Mouse (Mus musculus) intestine, postnatal 0 days (tissue): ENCODE results near the gene Fbxo22. TPM values are rescaled to one million over a fixed set of nuclear protein-coding genes. Genes with fewer than 3 reads are reported as not detected.
A peak's percentile ranks its signal among the peaks of the same experiment; 100 is the strongest.
"Not testable (repeated sequence)": the region's sequence is repeated elsewhere in the genome, so short reads cannot be mapped to it uniquely, and the experiment has no call there.

ENCODE experiments used
- ATAC-seq: fragments of 200-750 bp; cut with Nextera tagmentation; 2 replicates; pipeline ENCODE4 v1.8.0; 2017; ENCODE audit warnings: mild to moderate bottlenecking, moderate TSS enrichment, moderate library complexity
- H3K27ac ChIP-seq: fragments of 300-500 bp; sonication (generic); 2 replicates; pipeline ENCODE4 v1.5.1; 2014; ENCODE audit warnings: mild to moderate bottlenecking, low read depth, low read length, moderate library complexity
- H3K27me3 ChIP-seq: fragments of 300-500 bp; sonication (generic); replicated peaks from 2 replicates; pipeline ENCODE4 v1.6.1; 2014; ENCODE audit warnings: low read length, mixed read lengths; ENCODE audit not compliant: control insufficient read depth, insufficient read depth
- H3K36me3 ChIP-seq: fragments of 300-500 bp; sonication (generic); 2 replicates; pipeline ENCODE4 v1.6.1; 2014; ENCODE audit warnings: mild to moderate bottlenecking, moderate library complexity; ENCODE audit not compliant: control insufficient read depth, insufficient read depth
- H3K4me1 ChIP-seq: fragments of 300-500 bp; sonication (generic); replicated peaks from 2 replicates; pipeline ENCODE4 v1.6.1; 2014; ENCODE audit warnings: antibody characterized with exemption, low read length, mixed read lengths; ENCODE audit not compliant: control insufficient read depth, insufficient read depth
- H3K4me2 ChIP-seq: fragments of 300-500 bp; sonication (generic); replicated peaks from 2 replicates; pipeline ENCODE4 v1.6.1; 2014; ENCODE audit warnings: low read depth, mild to moderate bottlenecking, moderate library complexity
- H3K4me3 ChIP-seq: fragments of 300-500 bp; sonication (generic); 2 replicates; pipeline ENCODE4 v1.5.1; 2014; ENCODE audit warnings: low read depth, low read length
- H3K9ac ChIP-seq: fragments of 300-500 bp; sonication (generic); 2 replicates; pipeline ENCODE4 v1.6.1; 2014; ENCODE audit warnings: mild to moderate bottlenecking, low read depth, low read length
- H3K9me3 ChIP-seq: fragments of 300-500 bp; sonication (generic); 2 replicates; pipeline ENCODE4 v1.6.1; 2016; ENCODE audit warnings: mixed run types; ENCODE audit not compliant: control insufficient read depth
- CTCF ChIP-seq: sonication (generic); IDR thresholded peaks from 2 replicates; pipeline ENCODE4 v1.5.1; 2016; ENCODE audit warnings: low read depth, mild to moderate bottlenecking, control low read depth, antibody characterized with exemption, moderate library complexity
- WGBS: fragments of 180-500 bp; shearing (Covaris S2); extraction: QIAGEN DNeasy Blood & Tissue Kit; methylation state at CpG from one replicate; pipeline ENCODE4 v1.1.7; 2014; 5-methylcytosine and 5-hydroxymethylcytosine counted together
- polyA plus RNA-seq: library from polyadenylated mRNA; unstranded; fragments of >200 nt; fragmentation: Nextera tagmentation; extraction: Ambion mirVana; gene quantifications from 2 replicates; pipeline ENCODE4 v1.2.1, GENCODE M21; 2015

The Fbxo22 gene
- polyA plus RNA-seq, 1 experiment from 2014 or later: 36.5 TPM

DNA sequence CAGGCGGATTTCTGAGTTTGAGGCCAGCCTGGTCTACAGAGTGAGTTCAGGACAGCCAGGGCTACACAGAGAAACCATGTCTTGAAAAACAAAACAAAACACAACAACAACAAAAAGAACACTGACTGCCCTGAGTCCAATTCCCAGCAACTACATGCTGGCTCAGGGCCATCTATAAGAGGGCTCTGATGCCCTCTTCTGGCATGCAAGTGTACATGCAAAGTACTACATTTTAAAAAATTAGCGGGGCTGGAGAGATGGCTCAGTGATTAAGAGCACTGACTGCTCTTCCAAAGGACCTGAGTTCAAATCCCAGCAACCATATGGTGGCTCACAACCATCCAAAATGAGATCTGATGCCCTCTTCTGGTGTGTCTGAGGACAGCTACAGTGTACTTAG lies 43.4 kb downstream of the Fbxo22 start:
- not testable (repeated sequence) for H3K27me3 ChIP-seq, H3K9me3 ChIP-seq, ATAC-seq, H3K4me1 ChIP-seq, H3K27ac ChIP-seq, H3K36me3 ChIP-seq, H3K4me3 ChIP-seq, H3K9ac ChIP-seq, H3K4me2 ChIP-seq
- 64% methylated on average over 2 of the region's 2 CpGs for WGBS
- TF ChIP-seq CTCF: peak; percentile 69

DNA sequence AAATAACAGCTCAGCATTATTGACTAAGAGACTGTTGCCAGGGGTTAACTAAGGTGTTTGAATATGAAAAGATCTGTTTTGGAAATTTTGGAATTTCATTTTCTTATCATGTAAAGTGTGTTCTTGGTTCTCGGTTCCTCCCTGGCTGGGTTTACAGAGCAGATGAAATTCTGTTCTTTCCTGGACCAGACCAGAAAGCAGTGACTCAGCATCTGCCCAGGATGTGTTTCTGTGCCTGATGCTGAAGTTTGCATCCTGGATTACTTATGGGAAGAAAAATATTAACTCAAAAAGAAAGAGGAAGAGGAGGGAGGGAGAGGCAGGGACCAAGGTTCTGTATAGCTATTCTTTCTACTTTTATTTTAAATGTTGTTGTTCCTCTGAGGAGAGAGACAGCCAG lies 45.1 kb downstream of the Fbxo22 start:
- no peak overlapping the region for H3K27ac ChIP-seq
- 75% methylated on average over 1 of the region's 1 CpGs for WGBS
- H3K9me3 ChIP-seq: no peaks in the 10 kb centered on the region
- H3K27me3 ChIP-seq: no peaks in the 10 kb centered on the region
- no peaks in the 10 kb centered on the region for H3K4me1 ChIP-seq
- H3K4me2 ChIP-seq: no peak overlapping the region
- H3K9ac ChIP-seq: no peak overlapping the region
- H3K4me3 ChIP-seq: no peak overlapping the region
- no peak for TF ChIP-seq CTCF
- no peaks in the 10 kb centered on the region for H3K36me3 ChIP-seq
- ATAC-seq: no peak

DNA sequence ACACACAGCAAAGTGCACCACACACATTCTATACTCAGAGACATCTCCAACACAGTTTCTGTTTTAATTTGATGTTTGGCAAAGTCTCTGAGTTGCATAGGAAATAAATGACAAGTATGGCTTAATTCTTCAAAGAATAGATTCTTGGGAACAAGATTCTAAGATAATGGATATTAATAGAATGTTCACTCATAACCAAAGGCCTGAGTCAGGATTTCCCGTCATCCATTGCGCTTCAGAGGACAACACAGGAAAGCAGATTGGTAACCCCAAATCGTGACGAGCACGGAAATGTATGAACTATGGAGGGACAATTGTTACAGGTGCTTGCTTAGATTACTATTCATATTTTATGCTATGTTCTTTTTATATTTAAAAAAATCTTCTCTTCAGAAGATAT lies 46.3 kb downstream of the Fbxo22 start:
- 95% methylated on average over 5 of the region's 5 CpGs for WGBS
- TF ChIP-seq CTCF: no peak
- ATAC-seq: no peak
- H3K4me1 ChIP-seq: no peaks in the 10 kb centered on the region
- H3K4me2 ChIP-seq: no peak overlapping the region
- H3K27me3 ChIP-seq: no peaks in the 10 kb centered on the region
- H3K9ac ChIP-seq: no peak overlapping the region
- H3K27ac ChIP-seq: no peak overlapping the region
- no peak overlapping the region for H3K4me3 ChIP-seq
- H3K36me3 ChIP-seq: no peaks in the 10 kb centered on the region
- H3K9me3 ChIP-seq: no peaks in the 10 kb centered on the region

DNA sequence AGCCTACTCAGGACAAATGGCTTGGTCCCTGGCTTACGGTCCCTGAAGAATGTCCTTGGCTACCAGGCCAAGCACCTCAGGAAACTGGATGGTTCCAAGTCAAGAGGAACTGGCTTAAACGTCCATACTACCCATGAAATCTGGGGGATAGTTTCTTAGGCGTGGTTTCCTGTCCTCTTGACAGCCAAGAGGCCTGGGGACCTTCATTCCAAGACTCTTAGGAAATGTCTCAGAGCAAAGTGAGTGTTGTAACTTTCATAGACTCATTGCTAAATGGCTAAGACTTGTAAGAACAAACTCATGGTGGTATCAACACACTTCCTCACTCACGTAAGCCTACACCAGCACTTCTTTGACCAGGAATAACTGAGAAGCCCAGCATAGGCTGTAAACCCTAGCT lies 46.9 kb downstream of the Fbxo22 start:
- no peak overlapping the region for H3K4me3 ChIP-seq
- no peak overlapping the region for H3K27ac ChIP-seq
- H3K9ac ChIP-seq: no peak overlapping the region
- no peaks in the 10 kb centered on the region for H3K27me3 ChIP-seq
- no peaks in the 10 kb centered on the region for H3K36me3 ChIP-seq
- 60% methylated on average over 4 of the region's 4 CpGs for WGBS
- H3K9me3 ChIP-seq: no peaks in the 10 kb centered on the region
- TF ChIP-seq CTCF: no peak
- no peaks in the 10 kb centered on the region for H3K4me1 ChIP-seq
- no peak overlapping the region for H3K4me2 ChIP-seq
- no peak for ATAC-seq

DNA sequence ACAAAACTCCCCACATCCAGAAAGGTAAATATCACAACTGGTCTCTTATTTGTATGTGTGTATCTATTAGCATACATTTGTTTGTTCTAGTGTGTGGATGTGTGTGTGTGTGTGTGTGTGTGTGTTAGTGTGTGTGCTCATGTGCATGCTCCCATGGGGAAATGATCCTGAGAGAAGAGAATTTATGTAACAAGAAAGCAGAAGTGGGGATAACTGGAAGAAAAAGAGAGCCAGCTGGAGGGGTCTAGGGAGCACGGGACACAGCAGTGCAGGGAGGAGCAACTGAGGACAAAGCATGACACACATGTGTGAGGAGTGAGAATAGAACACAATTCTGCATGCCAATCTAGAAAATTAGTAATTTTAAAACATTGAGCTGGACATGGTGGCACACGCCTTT lies 48.4 kb downstream of the Fbxo22 start:
- Histone ChIP-seq H3K27ac (no peak overlapping the region), H3K27me3 (no peaks in the 10 kb centered on the region), H3K4me2 (no peak overlapping the region), H3K4me1 (no peaks in the 10 kb centered on the region), H3K4me3 (no peak overlapping the region), H3K9ac (no peak overlapping the region), H3K9me3 (no peaks in the 10 kb centered on the region), H3K36me3 (no peaks in the 10 kb centered on the region)
- TF ChIP-seq CTCF: no peak
- WGBS: 88% methylated on average over 2 of the region's 2 CpGs
- ATAC-seq: no peak

DNA sequence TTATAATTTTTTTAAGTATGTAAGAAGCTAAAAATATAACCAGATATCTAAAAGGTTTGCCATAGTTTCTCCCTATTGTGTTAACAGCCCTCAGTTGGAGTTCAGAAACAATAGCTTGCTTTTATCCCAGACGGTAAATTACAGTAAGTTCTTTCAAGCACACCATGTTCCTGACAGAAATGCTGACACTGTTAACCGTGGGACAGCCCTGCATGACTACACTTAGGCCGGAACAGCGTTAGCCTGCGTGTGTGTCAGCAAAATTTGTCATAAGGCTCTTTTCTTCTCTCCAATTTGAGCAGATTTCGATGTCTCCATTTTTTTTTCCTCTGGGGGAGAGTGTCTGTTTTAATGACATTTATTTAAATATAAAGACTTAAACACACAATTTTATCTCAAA lies 51.0 kb downstream of the Fbxo22 start:
- H3K4me3 ChIP-seq: no peak overlapping the region
- no peak overlapping the region for H3K9ac ChIP-seq
- H3K27ac ChIP-seq: no peak overlapping the region
- WGBS: 64% methylated on average over 6 of the region's 6 CpGs
- H3K27me3 ChIP-seq: no peaks in the 10 kb centered on the region
- H3K4me2 ChIP-seq: no peak overlapping the region
- no peaks in the 10 kb centered on the region for H3K9me3 ChIP-seq
- ATAC-seq: no peak
- TF ChIP-seq CTCF: no peak
- H3K36me3 ChIP-seq: no peaks in the 10 kb centered on the region
- no peaks in the 10 kb centered on the region for H3K4me1 ChIP-seq
